Mouse (Mus musculus): Measurements from ENCODE around the gene Vasn.

Gene Vasn

DNA sequence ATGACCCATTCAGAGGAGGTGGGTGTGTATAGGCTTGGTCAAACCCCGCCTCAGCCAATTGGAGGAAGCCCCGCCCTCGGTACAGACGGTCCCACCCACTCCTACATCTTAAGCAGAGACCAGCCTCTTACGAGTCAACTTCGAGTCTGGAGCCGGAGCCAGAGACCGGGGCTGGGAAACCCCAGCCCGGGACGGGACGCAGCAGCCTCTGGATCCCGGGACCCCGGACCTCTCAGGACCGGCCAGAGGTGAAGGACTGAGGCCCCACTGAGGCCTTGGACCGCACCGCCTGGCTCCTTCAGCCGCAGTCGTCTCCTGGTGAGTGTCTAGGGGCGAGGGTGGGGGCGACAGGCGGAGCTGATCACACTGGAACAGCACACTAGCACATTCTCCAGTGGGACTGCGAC, at the start of gene Vasn, which contains the start of gene Dnaja3:
Gene Vasn, plus strand, starts transcription at position 111 of the 407 bp plus-strand sequence.
Gene Dnaja3, plus strand, starts transcription at position 159 of the 407 bp plus-strand sequence.
- peak; percentile 99 for DNase-seq (ENCODE audit: low read depth, low spot score)

DNA sequence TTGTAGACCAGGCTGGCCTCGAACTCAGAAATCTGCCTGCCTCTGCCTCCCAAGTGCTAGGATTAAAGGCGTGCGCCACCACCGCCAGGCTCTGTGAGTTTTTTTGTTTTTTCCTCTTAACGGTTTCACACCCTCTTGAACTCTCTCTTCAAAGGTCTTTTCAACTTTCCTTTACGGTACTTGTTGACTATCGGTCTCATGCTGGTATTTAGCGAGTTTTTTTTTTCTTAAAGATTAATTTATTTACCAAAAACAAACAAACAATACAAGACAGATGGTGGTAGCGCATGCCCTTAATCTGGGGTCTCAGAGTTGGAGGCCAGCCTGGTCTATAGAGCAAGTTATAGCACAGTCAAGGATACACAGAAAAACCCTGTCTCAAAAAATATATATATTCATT, 49.5 kb upstream of the Vasn start:
- peak; percentile 62 for DNase-seq (ENCODE audit: low read depth, low spot score)

GRCm38 (mm10) chr16:4592909-4593875, 46.5 kb upstream of the Vasn start:
- peak; percentile 82 for DNase-seq (ENCODE audit: low read depth, low spot score)

- peak; percentile 78 for DNase-seq (ENCODE audit: low read depth, low spot score)
Measured at GRCm38 (mm10) chr16:4593971-4594813, 45.5 kb upstream of the Vasn start, which contains the start of gene Glis2. Glis2 (plus strand) TSS chr16:4594713.

DNA sequence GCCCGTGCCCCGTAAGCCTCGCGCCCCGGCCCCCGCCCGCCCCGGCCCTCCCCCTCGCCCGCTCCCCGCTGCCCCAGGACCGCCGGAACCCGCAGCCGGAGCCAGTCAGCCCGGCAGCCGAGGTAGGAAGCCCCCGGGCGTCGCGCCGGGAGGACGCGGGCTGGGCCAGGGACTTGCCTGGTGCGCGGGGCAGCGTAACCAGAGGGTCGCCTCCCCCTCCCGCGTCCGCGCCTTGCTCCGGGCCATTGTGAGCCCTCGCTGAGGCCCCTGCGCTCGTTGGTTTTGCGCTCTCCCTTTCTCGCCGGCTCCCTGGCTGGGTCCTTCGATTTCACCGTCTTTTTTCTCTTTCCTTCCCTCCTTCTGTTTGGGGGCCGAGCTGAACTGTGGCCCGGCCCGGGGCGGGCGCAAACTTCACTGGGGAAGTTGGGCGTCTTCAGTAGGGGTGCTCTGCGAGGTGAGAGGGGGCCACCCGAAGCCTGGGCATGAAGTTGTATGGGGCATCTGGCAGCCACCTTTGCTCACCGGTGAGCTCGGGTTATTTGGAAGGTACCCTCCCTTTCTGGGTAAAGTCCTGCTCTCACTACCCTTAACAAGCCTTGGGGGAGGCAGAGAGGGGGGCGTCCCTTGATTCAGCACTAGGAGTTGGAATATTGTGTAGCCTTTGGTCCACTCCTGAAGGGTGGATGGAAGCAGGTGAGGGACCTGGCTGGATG, 44.8 kb upstream of the Vasn start:
- peak; percentile 47 for DNase-seq (ENCODE audit: low read depth, low spot score)

DNA sequence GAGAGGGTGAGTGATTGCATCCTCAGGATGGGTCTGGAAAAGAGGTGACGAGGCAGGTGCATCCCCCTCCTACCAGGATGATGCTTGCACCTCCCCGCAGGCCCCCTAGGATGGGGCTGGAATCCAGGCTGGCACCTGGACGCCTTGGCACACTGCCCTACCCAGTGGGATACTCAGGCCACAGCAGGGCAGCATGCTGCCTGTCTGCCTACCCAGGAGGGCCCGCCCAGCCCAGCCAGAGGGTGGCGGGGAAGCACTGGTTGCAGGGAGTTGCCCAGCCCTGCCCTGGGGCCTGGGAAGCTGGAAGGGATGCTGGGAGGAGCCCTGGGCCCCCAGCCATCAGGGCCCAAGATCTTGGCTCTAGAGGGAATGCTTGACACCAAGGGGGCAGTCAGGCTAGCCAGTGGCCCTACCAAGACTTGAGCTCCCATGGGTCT, 44.2 kb upstream of the Vasn start:
- DNase-seq (ENCODE audit: low read depth, low spot score) = peak; percentile 82

DNA sequence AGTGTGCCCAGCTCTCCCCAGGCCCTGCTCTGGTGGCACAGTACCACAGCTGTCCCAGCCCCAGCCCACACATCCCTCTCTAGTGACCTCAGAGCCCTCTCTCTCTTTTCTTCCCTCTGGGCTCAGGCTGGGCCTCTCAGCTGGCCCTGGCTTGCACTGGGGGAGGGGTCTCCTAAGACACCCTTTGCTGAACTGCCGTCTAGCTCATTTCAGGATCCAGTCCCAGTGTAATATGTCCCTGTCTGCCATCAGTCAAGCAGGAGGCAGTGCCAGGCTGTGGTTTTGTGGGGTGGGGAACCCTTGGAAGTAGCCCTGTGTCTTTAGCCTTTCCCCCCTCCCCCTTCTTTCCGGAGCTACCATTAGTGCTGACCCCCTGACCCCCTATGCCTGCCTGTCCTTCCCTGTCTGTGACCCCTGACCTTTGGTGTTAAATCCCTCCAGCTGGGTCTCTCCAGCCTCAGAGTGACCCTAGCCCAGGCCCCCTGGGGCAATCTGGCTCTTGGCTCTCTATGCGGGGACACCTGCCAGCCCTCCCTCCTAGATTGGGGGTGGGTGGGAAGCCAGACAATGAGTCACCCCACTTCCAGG, 43.5 kb upstream of the Vasn start:
- DNase-seq (ENCODE audit: low read depth, low spot score) = peak; percentile 76

DNA sequence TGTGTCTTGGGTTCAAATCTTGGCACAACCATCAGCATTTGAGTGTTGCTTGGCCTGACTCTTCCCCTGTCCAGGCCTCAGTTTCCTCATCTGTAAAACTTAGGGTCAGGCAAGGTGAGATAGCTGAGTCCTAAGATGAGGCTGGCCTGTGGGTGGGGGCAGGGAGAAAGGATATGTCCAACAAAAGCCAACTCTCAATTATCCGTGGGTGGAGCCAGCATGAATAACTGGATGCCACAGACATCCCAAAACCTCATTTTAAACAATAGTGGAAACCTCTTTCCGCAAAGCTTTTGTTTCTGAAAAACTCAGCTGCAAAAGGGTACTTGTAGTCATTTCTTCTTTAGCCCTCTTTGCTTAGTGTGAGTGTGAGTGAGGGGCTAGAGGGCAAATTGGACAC, 42.9 kb upstream of the Vasn start:
- peak; percentile 59 for DNase-seq (ENCODE audit: low read depth, low spot score)

DNA sequence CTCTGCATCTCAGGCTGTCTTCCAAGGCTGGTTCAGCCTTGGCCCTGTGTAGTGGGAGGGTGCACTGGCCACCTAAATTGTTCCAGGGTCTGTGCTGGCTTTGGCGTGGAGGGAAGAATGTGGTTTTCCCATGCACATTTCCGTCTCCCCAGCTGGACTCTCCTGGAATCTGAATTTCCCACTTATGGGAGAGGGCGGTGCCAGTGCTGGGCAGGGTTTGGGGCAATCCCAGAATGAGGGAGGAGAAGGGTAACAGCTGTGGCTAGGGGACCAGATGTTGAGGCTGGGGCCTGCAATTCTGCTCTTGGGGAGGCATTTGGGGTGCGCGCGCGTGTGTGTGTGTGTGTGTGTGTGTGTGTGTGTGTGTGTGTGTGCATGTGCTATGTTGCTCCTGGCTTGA, 42.4 kb upstream of the Vasn start:
- peak; percentile 68 for DNase-seq (ENCODE audit: low read depth, low spot score)

DNA sequence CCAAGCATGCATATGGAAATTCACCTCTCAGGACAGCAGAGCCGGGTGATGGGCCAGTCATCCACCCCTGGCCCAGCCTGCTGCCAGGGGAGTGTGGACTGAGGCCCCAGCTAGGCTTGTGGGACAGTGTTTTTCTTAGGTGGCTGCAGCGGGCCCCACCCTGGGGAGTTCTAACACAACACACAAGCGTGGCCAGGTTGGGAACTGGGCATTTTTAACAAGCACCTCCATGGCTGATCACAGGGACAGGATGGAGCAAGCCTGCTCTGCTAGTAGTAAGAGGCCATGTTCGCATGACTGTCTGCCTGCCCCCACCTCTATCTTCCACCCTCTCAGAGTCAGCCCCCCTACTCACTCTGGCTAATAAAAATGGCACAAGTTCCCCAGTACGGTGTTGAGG, 41.7 kb upstream of the Vasn start:
- no peak for DNase-seq (ENCODE audit: low read depth, low spot score)

DNA sequence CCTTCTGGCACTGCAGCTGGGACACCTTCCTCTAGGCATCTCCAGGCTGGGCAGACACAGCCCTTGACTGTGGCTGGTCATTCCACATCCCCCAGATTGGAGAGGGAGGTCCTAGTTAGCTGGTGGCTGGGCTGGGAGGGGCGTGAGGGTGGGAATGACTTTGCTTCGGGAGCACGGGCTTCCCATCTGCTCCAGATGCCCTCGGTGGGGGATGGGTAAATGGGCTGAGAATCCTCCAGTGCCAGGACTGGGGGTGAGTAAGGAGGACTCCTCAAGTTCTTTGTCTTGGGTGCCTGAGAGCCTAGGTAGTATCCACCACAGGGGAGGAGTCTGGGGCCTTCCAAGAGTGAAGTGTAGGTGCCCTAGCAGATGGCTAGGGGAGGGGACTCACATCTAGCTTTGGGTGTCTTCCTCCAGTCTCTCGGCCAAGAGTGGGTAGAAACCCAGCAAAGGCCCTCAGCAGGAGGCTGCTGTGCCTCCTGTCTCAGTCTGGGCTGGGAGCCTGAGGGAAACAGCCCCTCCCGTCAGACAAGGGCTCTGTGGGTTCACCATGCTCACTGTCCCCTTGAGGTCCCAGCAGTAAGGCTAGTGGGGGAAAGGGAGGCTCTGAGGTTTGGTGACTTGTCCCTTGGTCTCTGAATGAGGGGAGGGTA, 40.7 kb upstream of the Vasn start:
- no peak for DNase-seq (ENCODE audit: low read depth, low spot score)

DNA sequence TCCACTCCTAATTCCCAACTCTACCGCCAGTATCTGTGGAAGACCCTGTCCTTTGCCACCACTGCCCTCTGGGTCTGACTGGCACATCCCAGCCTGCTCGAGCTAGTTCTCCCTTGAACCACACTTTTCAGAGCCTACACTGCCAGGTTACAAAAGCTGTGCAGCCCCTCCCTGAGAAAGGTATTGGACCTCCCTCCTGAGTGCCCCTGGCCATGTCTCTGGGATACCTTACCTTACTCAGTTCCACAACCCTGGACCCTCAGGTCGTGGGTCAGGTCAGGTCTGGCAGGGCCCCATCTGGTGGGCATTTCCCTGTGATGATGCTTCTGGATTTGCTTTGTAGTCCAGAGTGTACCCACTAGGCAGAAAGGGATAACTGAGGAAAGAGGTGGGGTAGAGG, 40.1 kb upstream of the Vasn start:
- no peak for DNase-seq (ENCODE audit: low read depth, low spot score)

DNA sequence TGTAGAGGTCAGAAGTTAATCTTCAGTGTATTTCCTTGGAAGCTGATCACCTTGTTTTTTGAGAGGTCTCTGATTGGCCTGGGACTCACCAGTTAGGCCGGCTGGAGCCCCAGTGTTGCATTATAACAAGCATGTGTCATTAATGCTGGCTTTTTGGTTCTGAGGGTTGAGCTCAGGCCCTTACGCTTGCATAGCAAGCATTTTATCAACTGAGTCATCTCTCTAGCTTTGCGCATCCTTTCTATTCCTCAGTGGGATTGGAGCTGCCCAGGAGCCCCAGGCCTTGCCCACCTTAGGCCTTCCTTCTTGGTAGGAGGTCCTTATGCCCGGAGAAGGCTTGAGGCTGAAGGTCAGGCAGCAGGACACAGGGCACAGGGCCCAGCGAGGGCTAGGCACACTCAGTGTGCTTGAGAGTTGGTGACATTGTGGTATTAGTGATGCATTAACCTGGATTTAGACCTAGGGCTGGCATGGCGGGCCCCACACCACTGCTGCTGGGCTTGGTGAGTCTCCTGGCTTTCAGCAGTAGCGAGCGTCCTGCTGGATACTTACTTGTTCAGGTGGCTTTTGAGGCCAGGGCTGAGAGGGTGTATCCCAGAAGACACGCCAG, 38.9 kb upstream of the Vasn start:
- DNase-seq (ENCODE audit: low read depth, low spot score) = peak; percentile 52

GRCm38 (mm10) chr16:4602189-4602588, 37.6 kb upstream of the Vasn start:
- no peak for DNase-seq (ENCODE audit: low read depth, low spot score)

GRCm38 (mm10) chr16:4602766-4603452, 36.8 kb upstream of the Vasn start:
- no peak for DNase-seq (ENCODE audit: low read depth, low spot score)

GRCm38 (mm10) chr16:4603453-4603837, 36.3 kb upstream of the Vasn start:
- DNase-seq (ENCODE audit: low read depth, low spot score) = no peak

DNA sequence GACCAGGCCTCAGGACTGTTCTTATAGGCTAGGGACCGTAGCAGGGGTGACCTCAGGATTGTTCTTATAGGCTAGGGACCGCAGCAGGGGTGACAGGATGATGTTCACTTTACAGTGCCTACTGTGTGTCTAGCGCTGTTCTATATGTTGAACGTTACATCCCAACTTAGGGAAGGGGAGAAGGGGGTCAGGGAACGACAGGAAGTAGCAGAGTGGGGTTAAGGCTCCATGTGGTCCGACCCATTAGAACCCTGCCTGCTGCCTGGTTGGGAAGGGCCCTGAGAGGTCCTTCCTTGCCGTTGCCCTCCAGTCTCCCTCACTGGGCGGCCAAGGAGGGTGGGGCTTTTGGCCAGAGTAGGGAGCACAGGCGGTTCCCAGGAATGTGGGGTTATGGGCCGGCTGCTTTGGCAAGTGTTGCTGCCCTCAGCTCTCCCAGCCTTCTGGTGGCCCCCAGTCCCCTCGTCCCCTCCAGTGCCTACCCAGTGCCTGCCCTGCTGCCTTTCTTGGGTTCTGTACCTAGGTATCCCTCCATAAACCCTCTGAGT, 35.4 kb upstream of the Vasn start:
- DNase-seq (ENCODE audit: low read depth, low spot score) = no peak

DNA sequence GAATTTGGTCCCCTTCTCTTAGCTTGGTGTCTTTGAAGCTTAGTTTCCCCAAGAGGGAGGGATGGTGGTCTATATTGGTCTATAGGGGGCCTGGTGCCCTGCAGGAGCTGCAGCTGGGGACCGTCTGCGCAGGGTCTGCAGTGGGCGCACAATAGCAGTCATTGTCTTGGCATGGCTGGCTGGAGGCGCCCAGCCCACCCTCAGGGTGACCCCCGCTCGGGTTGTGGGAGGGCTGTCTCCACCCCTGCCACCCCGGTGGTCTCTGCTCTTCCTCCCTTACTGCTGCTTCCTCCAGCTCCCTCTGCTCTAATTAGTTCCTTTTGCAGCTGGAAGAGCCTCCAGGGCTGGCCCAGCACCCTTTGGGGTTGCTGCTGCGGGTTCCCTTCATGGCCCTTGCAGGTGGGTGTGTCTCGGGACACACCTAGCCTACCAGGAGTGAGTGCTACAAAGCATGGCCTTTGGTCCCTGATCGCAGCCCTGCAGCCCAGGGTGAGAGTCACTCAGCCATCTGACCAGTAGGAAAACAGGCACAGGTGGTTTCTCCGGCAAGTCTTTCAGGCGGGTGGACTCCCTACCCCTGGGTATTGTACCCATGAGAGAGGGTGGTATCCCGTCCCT, 34.1 kb upstream of the Vasn start:
- no peak for DNase-seq (ENCODE audit: low read depth, low spot score)

All from 3T3-L1 (cell line).